Mouse (Mus musculus): ENCODE results near the gene A730061H03Rik.

Gene A730061H03Rik

DNA sequence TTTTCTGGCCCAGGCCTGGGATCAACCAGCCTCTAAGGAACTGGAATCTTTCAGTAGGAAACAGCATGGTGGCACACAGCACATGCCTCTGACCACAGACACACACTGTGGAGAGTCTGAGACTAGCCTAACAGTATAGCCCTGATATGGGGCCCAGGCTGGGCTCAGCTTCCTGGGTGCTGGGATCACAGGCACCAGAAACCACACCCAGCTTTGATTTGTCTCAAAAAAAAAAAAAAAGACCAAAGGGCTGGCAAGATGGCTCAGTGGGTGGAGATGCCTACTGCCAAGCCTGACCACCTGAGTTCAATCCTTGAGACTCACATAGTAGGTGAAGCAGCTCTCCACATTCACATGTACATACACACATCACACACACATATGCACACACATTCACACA lies 5.6 kb downstream of the A730061H03Rik start:
- intact Hi-C loops (cut with DNase I) = no loop called here

DNA sequence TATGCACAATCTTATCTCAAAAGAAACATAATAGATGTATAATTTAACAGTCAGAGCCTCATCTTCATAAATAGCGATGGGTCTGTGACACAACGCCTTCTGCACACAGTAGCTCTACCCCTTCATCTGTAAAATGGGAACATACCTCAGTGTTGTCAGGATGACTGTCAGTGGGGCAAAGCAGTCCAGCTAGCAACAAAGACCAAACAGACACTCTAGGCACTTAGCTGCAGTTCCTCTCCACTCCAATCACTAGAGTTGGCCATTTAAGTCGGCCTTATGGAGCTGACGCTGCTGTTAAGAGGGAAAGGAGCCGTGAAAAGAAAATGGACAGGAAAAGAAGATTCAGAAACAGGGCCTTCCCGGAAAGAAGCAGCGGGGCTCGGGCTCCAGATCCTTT lies 8.4 kb downstream of the A730061H03Rik start:
- intact Hi-C loops (cut with DNase I) = no loop called here

DNA sequence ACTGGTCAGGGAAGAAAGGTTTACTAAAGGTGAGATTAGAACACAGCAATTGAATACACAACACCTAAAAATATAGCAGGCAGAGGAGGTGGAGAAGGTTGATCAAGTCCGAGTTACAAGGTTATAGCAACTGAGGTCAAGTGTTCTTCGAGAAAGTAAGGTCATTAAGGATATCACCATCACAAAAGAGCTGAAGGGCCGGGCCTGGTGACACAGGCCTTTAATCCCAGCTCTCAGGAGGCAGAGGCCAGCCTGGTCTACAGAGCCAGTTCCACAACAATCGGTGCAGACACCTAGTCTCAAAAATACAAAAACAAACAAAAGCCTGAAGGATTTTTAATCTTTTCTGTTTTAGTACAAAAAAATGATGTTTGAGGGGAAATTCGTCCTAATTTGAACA lies 8.9 kb downstream of the A730061H03Rik start:
- intact Hi-C loops (cut with DNase I) = no loop called here

DNA sequence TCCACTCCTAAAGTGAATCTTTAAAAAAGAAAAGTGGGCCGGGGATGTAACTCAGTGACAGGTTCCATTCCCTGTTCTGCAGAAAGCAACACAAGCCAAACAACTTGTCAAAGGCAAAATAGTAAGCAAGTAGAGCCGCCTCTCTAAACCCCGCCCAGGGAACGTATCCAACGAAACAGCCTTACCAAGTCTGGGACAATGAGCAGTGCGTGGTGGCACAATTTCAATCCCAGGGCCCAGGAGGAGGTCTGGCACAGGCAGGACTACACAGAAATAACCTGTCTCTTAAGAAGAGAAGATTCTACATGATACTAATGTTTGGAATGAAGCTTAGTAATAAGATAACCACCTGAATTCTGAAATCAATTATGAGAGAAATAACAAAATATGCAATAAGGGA lies 10.0 kb downstream of the A730061H03Rik start:
- intact Hi-C loops (cut with DNase I) = no loop called here

DNA sequence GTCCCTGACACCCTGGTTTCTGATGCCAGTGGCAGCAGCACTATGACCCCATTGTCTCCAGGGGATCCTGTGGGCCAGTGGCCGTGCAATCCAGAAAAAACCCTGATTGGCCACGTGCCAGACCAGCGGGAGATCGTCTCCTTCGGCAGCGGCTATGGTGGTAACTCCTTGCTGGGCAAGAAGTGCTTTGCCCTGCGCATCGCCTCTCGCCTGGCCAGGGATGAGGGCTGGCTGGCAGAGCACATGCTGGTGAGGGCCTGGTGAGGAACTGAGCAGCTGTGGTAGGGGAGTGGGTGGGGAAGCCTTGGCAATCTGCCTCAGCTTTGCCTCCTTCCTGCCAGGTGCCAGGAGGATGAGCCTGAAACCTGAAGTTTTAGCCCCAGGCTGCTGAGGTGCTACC lies 15.9 kb downstream of the A730061H03Rik start:
- intact Hi-C loops (cut with DNase I) = no loop called here

DNA sequence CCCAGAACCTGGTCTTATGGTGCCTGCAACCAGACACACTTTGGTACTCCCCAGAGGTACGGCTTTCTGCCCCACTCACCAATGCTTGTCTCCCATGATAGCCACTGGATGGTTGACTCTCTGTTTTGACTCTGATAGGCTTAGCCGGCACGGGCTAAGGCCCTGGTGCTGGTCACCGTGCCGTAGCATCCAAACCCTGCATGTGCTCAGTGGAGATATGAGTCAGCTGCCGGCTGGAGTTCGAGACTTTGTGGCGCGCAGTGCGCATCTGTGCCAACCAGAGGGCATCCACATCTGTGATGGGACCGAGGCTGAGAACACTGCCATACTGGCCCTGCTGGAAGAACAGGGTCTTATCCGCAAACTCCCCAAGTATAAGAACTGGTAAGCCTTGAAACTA lies 17.9 kb downstream of the A730061H03Rik start:
- intact Hi-C loops (cut with DNase I) = no loop called here

DNA sequence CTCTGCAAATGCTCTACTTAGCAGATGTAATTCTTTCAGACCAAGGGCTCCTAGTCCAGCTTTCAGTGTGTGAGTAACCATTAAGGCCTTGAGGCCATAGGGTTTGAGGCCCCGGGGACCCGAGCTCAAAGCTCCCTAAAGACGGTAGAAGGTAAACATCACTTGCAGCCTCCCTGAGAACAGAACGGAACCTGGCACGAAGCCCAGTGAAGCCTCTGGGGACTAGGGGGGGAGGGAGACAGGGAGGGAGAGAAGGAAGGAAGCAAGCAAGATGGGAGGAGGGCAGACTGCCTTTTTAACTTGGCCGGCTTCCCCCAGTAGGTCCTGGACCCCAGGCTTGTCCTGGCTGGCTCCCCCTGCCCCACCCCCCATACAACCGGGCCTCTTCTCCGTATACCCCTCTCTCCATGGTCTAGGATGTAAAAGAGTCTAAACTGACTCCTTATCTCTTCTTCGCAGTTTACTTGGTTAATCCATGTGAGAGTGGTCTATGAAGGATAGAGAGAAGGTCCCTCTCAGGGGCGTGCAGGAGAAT lies 19.4 kb downstream of the A730061H03Rik start:
- intact Hi-C loops (cut with DNase I) = no loop called here

DNA sequence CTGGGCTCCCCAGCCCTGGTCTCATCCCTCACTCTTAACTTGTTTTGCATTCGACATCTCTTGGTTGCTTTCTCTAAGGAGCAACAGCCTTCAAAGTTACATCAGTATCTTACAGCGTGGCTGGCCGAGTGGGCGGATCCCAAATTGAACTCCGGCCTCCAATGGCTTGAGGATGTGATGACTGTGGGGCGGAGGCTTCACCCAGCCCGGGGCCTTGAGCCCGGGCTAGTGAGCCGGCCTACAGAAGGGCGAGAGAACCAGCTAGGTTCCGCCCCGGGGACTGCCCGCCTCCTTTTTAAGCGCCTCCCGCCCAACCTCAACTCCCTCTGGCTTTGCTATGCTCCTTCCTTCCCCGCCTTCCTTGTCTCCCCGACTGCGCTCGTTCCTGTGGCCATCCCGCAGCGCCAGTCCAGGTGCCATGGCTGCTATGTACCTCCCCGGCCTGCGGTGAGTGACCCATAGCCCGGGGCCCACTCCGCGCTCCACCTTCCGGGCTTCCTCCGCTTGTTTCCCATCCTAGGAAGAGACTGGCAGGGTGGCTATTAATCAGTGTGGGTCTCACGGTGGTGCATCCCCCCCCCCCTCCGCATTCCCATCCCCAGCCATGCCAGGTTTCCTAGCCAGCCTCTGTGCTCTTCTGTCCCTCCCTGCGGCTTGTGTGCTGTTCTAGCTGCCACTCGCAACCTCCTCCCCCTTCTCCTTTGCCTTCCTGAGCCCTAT lies 20.0 kb downstream of the A730061H03Rik start, which contains the start of gene Pck2:
TSS of gene Pck2 (plus strand) at position 200 of the 720 bp plus-strand sequence.
- intact Hi-C loops (cut with DNase I) = no loop called here

DNA sequence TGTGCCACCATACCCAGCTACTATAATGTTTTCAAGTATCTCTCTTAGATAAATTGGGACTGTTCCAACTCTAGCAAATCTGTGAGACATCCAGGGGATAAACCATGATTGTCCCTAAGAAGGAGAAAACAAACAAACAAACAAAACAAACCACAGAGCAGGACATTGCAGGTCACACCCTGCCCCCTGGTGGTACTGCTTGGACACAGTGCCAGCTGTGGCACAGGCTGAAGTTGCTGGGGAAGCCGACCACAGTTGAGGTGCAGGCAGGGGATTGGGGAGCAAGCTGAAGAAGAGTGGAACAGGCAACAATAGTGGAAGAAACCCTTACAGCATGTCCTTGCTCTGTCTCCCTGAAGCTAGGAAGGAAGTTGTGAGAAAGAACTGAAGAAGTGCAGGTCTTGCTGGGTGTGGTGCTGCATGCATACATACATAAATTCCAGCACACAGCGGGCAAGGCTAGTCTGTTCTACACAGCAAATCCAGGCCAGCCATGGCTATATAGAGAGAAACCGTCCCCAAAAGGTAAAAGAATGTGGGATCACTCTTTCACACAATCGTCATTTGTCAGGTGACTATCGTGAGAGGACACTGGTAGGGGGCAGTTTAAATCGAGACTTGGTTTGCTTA lies 24.0 kb downstream of the A730061H03Rik start:
- intact Hi-C loops (cut with DNase I) = loop anchor here (2.0 kb wide), 1 partner anchor 39 kb away; no protein-coding TSS in a partner anchor

DNA sequence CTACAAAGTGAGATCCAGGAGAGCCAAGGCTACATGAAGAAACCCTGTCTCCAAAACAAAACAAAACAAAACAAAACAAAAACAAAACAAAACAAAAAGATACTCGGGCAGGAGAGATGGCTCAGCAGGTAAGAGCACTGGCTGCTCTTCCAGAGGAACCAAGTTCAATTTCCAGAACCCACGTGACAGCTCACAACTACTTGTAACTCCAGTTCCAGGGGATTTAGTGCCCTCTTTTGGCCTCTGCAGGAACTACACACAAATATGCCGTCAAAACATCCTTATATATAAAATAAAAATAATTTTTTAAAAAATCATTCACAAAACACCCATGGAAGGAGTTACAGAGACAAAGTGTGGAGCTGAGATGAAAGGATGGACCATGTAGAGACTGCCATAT lies 32.3 kb downstream of the A730061H03Rik start:
- intact Hi-C loops (cut with DNase I) = no loop called here

DNA sequence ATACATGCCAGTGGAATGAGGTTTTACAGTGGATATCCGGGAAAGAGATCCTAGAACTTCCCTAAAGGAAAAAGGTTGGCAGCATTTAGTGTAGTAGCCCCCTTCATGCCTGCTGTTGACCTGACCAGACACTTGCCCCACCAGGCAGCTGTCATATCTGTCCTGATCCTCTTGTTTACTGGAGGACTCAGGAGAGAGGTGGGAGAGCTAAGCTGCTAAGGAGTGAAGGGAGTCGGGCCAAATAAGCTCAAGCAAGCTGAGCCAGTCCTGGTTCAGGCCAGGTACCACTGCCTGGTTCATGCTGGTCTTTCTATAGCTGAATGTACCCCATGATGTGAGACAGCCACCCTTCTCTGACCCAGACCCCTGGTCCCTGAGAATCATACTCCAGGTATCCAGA lies 33.5 kb downstream of the A730061H03Rik start:
- intact Hi-C loops (cut with DNase I) = no loop called here

DNA sequence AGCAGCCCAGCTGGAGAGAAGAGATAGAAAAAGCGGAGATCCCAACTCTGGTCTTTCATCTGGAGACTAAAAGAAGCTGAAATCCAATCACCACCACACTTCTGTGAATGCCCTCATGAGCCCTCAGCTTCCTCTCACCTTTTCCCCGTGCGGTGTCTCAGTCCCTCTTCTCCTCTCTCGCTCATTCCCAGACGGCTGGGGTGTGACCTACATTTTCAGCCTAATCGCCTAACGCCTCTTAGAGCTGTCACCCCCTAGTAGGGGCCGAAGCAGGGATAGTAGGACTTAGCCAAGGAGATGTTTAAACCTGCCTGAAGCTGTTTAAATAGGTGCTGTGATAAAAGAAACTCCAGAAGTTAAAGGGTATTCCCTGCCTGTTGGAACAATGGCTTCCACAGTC lies 35.4 kb downstream of the A730061H03Rik start, which contains the start of gene Nrl:
TSS of gene Nrl (minus strand) at position 197 of the 400 bp plus-strand sequence.
- intact Hi-C loops (cut with DNase I) = no loop called here

DNA sequence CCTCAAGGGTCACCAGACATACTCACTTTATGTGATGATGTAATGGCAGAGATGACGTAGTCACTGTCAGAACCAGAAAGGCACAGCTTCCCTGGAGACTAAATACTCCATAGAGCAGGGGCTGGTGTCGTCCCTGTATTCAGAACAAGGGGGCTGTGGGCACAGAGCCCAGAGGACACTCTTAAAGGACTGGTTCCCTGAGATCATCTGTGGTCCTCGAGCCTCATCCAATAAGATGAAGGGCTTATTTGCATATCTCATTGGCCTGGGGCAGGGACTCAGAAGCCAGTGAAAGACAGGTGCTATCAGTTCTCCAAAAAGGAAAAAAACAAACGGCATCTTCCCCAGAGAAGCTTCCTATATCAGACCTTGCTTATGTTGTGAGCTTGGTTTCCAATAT lies 36.1 kb downstream of the A730061H03Rik start:
- intact Hi-C loops (cut with DNase I) = no loop called here

DNA sequence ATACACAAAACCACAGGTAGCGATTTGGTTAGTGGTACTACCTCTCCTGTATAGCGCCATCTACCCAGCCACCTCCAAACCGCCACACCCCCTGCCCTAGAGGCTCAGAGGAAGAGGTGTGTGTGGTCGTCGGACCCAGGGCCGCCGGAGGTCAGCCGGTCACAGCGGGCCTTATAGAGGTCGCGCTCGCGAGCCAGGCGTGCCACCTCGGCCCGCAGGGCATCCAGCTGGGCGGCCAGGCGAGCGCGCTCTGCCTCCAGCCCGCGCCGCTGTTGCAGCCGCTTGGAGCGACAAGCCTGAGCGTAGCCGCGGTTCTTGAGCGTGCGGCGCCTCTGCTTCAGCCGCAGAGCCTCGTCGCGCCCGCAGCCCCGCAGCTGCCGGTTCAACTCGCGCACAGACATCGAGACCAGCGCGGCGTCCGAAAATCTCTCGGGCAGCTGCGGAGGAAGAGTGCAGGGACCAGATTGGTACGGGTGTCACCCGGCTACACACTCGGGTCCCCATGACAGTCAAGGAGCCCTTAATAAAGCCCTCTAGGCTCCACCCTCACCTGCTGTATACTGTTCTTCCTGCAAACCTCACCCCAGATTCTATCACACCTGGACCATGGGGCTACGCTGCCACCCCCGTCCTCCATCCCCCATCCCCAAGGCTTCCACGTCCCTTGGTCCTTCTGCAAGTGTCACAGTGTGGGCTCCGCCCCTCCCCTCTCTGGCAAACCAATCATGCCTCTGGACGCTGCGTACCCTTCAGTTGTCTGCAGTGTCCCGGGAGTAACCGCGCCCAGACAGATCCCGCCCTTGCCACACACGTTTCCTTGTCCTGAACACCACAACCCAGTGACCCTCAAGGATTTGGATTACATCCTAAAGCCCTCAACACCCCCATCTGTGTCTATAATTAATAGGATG lies 39.5 kb downstream of the A730061H03Rik start:
- intact Hi-C loops (cut with DNase I) = no loop called here

DNA sequence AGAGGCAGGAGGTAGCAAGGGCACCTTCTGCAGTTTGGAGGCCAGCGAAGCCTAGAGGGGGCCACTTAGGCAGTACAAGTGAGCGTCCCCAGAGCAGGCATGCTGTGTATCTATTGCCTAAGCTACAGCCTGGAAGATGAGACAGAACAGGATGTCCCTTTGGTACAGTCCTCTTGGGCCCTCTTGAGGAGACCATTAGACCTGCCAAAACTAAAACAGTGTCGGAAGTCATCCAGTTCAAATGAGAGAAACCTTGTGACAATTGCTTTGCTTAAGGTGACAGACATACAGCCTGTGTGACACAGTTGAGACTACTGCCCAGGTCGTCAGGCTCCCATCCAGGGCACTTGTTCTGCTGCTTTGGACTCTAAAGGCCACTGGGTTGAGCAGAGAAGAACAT lies 40.6 kb downstream of the A730061H03Rik start:
- intact Hi-C loops (cut with DNase I) = no loop called here

DNA sequence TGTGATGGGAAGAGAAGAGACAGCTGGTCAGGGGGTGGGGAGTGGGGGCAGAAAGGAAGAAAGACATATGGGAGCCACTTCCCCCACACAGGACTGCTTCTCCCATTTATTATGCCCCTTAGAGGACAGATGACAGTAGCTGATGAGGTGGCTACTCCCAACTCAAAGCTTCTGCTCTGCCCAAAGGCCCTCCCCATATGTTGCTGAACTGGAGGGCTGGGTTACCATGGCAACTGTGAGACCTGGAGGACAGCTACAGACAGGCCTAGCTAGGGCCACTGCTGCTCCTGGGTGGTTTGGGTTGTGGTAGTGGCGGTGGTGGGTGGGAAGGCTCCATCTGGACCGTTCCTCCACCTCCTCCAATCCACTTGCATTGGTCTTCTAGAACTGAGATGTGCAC lies 41.3 kb downstream of the A730061H03Rik start:
- intact Hi-C loops (cut with DNase I) = no loop called here

DNA sequence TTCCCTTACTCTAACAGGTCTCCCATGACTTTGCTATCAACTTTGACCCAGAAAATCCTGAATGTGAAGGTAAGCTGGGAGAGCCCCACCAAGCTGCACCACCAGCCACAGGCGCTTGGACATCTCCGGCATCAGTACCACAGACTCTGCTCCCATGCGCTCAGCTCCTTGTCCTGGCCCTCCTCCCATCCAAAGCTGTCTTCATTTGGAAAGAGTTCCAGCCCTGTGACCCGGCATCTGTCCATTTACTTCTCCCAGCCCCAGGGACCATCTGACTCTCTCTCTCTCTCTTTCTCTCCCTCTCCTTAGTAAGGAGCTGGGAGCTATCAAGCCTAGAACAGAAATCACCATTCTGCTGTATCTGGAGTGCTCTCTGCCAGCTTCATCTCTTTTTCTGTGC lies 44.4 kb downstream of the A730061H03Rik start:
- intact Hi-C loops (cut with DNase I) = no loop called here

DNA sequence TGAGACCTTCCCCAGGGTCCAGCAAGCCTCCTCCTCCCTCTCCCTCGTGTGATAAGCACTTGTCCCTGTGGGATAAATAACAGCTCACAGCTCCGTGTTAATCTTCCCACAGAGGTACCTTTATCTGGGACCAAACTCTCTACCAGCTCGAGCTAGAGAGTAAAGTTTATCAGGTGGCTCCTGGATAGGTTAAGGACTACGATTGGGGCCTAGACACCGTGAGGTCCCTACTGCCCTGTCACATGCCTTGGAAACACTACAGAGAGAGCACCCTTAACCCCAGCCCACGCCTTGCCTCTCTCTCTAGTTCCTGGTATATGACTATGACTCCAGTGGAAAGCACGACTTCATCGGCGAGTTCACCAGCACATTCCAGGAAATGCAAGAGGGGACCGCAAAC lies 46.3 kb downstream of the A730061H03Rik start:
- intact Hi-C loops (cut with DNase I) = no loop called here

DNA sequence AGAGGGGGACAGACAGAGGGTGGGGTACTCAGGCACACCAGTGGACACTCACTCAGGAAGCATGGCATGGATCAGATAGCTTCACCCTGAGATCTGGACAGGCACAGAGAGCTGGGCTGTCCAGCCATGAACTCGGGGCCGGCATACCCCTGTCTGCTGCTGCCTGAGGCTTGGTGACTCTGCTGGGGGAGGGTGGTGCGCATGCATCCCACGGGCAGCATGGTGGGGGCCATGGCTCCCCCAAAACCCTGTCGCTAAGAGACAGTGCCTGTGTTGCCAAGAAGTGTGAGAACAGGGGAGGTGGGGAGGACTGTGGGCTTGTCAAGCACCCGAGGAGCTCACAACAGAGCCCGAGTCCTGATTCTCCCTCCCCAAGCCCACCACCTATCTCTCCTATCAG lies 49.2 kb downstream of the A730061H03Rik start:
- intact Hi-C loops (cut with DNase I) = no loop called here

DNA sequence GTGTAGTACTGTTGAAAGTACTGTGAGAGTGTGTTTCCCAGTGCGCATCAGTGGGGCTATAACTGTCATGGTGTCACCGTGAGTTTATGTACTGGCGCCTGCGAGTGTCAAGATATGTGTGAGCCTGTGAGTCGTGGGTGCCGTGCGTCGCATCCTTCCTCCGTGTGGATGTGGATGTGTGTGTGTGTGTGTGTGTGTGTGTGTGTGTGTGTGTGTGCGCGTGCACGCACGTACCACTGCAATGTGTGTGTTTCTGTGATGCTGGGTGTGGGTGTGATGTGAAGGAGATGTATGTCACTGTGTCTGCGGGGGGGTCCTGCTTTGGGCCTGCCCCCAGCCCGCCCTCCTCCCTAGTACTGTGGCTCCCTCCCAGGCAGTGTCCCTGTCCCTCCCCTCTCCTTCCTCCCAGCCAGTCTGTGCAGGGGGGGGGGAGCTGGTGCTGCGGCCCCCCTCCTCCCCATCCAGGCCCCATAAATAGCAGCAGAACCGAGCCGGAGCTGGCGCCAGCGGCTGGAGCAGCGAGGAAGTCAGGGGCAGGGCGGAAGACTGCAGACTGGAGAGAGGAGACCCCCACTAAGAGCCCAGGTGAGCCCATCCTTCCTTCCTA lies 50.0 kb downstream of the A730061H03Rik start, which contains the start of gene Cpne6:
TSS of gene Cpne6 (plus strand) at position 321 of the 607 bp plus-strand sequence.
- intact Hi-C loops (cut with DNase I) = no loop called here
